Mouse (Mus musculus) adrenal gland, adult (tissue): ENCODE data around the gene Bcl10.
A peak's percentile ranks its signal among the peaks of the same experiment; 100 is the strongest.
"Not testable (repeated sequence)": the region's sequence is repeated elsewhere in the genome, so short reads cannot be mapped to it uniquely, and the experiment has no call there.

Source experiments
- DNase-seq, 2 experiments: peaks; one replicate each; pipeline ENCODE4 v3.0.0; 2022 to 2023; ENCODE audit warnings: low spot score in 1 of 2; ENCODE audit not compliant: inconsistent age in 2 of 2

Bcl10 gene

DNA sequence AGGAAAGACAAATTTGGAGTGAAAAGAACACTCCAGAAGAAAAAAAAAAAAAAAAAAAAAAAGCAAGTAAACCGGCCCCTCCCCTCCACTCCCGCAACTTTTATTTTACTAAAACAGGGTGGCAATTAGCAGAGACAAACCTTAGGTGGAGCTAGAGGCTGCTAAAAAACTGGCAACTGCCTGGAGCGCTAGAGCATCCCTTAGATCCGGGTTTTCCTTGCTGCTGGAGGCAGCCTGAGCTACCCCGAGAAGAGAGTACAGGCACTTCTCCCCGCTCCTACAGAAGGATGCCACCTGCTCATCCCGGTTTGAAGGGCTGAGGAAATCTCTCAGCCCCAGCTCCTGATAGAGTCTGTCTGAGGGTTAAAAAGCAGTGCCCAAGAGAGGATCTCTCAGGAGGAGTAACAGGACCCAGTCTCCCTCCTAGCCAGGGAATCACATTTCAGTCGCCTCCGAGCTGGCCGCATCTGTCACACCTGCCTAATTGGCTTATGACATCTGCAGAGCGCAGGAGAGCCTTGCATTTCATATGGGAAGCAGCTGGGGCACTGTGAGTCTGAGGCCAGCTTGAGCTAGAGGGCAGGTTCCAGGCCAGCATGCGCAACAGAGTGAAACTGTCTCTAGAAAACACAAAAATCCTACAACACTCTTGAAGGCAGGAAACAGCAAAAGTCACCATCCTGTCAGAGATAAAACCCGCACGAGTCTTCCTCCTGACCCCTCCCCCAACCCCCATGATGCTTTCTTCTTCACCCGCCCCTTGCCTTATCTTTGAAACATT is 27.6 kb downstream of the Bcl10 start:
- DNase-seq, result peak; percentile 33 to 74

DNA sequence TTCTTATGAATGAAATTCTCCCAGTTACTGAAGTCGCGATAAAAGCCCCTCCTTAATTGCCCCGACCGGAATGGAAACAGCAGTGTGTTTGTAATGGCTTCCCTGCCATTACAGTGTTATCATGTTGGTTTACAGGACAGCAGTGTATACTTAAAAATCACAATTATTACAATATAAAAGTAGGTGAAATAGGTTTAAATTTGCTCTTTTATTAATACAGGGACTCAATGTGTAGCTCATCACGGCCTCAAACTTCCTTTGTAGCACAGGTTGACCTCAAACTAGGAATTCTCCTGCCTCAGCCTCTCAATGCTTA is 28.2 kb downstream of the Bcl10 start:
- DNase-seq, result no peak

DNA sequence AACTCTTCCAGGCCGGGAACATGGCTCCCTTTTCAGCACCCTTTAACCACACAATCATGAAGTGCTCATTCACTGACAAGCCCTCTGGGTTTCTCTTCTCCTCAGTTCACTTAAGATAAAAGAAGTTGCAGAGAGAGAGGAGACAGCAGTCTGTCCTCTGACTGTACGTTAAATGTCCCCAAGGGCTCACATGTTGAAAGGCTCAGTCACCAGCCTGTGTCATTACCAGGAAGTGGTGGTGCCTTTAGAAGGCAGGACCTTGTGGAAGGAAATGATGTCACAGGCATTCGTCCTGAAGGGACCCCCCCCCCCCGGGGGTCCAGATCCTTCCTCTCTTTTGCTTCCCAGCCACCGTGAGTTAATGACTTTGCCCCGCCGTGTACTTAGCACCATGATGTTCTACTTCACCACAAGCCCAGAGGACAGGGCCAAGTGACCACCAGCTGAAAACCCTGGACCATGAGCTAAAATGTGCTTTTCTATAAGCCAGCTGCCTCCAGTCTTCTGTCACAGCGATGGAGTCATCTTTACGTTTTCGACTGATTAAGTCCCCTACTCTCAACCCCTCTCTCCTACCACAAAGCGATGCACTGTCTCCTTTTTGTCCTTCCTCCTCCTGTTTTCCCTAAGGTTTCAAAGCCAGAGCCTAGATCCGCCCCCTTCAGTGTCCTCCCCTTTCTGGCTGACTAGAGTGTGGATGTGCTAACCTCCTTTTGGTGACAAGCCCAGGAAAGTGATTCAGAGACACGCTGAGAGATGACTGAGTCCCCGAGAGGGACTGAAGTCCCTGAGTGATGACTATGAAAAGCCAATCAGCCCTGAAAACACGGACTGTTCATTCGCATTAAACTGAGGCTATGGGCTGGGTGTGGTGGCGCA is 28.9 kb downstream of the Bcl10 start:
- DNase-seq, result peak; percentile 44 to 84

DNA sequence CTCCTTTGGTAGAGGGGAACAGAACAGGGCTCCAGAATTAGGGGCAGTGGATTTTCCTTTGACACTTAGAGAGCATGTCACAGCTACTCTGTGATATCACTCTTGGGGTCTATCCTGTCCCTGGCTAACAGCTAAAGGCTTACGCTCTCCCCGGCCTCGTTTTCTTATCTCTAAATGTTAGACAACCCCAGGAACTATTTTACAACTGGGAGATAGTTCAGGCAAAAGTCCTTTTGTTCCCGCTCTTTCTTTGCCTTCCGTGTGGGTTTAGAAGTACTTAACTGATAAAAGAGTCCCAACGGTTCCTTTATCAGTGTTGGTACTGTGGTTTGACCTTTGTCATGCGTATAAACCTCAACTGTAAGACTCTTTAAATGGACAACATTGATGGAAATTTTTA is 30.3 kb downstream of the Bcl10 start:
- no peak for DNase-seq

DNA sequence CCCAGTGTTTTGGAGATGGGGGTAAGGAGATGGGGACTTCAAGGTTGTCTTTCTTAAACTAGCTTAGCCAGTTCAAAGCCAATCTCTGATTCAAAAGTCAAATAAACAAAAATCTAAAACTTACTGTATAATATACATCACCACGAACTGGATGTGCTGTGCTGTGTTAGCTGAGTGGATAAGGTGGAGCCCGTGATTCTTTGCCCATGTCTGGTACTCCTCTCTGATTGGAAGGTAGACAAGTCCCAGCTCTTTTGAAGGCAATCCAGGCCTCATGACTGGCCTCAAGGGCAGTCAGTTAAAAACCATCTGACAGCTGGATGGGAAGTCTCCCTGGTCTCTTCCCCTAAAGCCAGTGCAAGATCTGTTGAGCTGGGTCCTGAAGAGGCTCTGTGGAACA is 30.8 kb downstream of the Bcl10 start:
- no peak for DNase-seq

DNA sequence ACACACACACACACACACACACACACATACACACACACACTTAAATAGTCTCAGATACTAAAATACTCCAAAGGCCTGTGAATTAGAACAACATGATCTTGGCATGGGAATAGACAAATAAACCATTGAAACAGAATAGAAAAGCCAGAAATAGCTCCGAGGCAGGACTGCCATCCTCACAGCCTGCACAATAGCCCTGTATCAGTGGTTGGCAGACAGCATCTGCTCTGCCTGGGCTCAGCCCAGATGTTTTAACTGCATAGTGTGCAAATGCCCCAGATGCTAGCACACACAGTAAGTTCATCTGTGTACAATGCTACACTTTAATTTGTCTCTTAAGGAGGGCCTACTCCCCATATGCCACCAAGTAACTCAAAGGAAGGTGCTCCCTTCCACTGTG is 37.2 kb downstream of the Bcl10 start:
- no peak for DNase-seq

DNA sequence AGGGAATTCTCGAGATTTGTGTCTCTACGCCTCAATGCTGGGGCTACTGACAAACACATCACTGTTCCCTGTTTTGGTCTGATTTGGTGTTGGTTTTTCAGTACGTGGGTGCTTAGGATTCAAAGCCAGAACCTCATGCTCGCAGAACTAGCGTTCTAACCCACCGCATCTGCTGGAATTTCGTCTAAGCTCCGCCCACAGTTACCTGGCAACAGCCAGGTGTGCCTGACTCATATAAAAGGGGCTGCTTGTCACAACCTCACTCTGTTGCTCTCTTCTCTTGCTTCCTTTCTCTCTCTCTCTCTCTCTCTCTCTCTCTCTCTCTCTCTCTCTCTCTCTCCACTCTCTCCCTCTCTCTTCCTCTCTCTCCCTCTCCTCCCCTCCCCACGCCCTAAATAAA is 39.8 kb downstream of the Bcl10 start:
- DNase-seq, result no peak

DNA sequence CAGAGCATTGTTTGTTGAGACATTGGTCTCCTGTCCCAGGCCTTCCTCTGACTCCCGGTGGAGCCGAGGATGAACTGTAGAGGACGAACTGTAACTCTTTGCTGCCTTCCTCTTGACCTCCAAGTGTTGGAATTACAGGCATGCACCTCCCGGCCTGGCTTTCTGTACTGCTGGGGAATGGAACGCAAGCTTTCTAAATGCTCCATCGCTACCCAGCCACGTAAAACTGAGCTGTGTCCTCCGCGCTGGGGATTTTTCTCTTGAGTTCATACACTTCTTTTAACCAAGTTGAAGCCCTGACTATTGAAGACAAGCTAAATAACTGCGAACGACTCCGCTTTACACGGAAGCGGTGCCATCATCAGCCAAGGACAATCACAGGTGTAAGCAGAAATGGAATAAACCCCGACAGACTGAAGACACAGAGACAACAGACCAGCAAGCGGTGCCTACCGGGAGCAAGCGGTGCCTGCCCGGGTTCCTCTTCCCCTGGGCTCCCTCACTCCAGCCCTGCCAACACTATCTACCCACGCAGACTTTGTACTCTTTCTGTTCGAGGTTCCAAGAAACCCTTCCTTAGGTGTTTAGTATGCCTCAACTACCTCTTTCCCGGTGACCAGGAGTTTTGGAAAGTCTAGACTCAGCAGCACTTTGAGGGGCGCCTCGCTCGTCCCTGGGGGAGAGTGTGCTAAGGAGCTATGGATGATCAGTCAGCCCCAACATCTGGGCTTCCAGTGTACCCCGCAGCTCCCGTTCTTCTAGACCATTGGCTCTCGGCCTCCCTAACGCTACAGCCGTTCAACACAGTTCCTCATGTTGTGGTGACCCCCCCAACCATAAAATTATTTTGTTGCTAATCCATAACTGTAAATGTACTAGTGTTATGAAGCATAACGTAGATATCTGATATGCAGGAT is 40.8 kb downstream of the Bcl10 start:
- peak in 1 of 2 experiments; percentile 46 for DNase-seq

DNA sequence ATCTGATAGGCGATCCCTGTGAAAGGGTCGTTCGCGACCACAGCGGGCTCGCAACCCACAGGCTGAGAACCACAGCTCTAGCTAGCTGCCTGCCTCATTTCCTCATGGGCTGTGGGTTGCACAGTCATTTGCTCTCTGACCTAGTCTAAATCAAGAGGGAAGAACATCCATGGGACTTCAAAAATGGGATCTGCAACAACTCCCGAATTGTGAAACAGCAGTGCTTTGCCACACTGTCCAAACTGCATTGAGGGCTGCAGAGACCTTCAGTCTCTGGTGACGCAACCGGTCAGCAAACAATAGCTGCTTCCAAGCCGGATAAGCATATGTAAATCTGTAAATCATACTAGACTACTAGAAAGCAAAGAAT is 41.4 kb downstream of the Bcl10 start:
- peak in 1 of 2 experiments; percentile 64 for DNase-seq

DNA sequence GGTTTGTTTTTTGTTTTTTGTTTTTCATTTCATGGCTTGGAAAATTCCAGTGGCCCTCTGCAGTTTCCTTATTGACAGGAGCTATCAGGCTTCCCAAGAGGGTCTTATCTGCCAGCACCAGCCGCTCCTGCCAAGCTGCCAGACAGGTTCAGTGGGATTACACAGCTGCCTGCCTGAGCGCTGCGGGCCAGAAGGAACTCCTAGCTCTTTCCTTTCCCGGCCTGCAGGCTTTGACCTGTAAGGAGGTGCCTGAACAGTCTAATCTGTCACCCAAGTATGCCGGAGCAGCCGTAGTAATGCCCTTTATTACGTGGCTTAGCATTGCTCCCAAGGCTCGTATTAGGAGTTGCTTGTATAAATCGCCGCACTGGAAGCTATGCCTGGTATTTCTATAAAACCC is 41.9 kb downstream of the Bcl10 start:
- no peak for DNase-seq

DNA sequence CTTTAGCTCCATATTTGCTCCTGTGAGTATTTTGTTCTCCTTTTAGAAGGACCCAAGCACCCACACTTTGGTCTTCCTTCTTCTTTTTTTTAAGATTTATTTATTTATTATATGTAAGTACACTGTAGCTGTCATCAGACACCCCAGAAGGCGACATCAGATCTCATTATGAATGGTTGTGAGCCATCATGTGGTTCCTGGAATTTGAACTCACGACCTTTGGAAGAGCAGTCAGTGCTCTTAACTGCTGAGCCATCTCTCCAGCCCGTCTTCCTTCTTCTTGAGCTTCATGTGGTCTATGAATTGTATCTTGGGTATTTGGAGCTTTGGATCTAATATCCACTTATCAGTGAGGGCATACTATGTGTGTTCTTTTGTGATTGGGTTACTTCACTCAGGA is 43.0 kb downstream of the Bcl10 start:
- not testable (repeated sequence) for DNase-seq

DNA sequence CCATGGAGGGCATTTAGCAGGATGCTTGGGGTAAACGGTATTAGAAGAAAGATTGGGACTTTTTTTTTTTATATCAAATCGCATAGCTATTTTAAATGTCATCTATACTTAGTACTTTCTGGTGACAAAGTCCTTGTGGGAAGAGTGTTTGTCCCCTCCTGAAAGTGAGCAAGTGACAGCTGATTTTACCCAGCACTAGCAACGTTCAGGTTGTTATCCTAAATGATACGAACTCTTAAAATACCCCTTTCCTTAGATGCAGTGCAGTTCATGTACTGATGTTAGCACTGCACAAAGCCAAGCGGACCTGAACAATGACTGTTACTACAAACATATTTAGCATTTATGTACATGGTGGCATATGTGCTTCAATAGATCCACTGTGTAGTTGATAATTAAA is 44.2 kb downstream of the Bcl10 start:
- DNase-seq, result no peak

DNA sequence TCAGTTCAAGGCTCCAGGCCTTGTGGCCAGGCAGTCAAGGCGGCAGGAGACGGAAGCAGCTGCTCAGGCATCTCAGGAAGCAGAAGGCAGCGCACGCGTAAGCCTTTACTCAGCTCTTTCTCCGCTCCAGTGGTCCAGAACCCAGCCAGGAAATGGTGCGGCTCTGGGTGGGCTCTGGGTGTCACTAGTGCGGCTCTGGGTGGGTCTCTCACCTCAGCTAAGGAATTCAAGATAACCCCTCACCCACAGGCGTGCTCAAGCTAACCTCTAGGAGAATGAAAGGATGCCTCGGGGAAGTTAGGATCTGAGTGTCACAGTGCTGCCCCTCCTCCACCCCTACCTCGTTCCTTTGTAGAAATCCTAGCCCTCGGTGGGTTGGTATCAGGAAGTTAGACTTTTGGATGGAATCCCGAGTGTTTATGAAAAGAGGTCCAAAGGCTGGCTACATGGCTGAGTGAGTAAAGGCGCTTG is 46.5 kb downstream of the Bcl10 start:
- no peak for DNase-seq

DNA sequence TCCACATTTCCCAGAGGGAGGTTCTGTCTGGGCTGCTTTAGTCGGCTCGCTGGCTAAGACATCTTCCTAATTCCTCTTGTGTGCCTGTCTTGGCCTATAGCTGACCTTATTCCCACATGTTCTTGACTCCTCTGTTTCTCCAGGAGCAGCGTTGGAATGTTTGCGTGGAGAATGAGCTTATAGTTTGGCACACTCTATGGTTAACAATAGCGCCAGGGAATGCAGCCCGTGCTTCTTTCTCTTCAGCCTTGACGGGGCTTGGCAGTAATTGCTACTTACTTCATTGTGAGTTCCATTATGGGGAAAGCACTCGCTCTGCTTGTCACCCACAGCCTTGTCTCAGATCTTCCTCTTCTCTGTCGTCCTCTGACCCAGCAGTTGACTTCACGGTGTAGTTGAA is 48.9 kb downstream of the Bcl10 start:
- DNase-seq, result no peak

DNA sequence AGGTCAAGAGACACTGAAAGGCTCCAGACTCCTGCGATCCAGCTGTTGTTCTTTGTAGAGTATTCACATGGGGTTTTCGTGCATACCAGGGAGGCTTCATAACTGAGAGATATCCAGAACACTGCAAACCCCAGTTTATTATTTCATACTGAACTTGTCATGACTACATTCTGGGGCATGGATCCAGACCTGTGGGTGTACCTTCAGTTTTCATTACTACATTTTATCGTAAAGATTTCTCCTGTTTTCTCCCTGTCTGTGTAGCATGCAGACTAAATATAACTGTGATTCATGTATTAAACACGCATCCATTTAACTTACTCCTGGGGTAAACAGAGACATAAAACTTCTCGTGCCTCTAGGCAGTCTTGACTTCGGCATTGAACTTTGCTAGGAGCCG is 52.4 kb downstream of the Bcl10 start:
- no peak for DNase-seq
